Mouse (Mus musculus): ENCODE data around the gene Disc1.
A peak's percentile ranks its signal among the peaks of the same experiment; 100 is the strongest.

The Disc1 gene

DNA sequence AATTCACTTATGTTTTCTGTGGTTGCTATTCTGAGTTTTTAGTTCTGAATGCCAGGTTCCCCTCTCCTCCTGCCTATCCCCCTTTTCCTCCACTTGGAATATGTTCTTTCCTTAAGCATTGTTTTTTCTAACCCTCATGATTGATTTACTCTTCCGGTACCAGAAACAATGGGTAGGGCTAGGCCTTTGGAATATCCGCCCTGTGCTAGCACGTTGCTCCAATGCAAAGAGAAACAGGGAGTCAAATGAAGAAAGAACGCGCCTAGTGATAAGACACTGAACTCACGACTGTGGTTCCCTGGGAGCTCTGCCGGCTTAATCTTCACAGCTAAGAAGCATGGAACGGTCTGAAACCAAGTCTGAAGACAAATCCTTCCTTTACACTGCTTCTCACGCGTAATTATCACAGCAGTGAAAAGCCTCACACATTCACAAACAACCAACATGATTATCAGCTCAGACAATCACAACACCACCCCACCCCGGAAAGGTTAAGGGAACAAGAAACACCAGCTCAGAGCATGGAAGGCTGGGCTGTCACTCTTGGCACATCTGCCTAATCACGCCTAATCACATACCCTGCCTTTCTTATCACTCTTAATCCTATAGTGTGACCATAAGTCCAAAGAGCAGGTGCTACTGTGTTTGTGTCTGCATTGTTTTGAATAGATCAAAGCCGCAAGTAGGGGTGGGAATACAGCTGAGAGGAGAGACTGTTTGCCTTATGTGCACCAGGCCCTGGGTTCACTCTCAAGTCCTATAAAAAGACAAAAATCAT is 218.3 kb downstream of the Disc1 start:
- no peak for DNase-seq

DNA sequence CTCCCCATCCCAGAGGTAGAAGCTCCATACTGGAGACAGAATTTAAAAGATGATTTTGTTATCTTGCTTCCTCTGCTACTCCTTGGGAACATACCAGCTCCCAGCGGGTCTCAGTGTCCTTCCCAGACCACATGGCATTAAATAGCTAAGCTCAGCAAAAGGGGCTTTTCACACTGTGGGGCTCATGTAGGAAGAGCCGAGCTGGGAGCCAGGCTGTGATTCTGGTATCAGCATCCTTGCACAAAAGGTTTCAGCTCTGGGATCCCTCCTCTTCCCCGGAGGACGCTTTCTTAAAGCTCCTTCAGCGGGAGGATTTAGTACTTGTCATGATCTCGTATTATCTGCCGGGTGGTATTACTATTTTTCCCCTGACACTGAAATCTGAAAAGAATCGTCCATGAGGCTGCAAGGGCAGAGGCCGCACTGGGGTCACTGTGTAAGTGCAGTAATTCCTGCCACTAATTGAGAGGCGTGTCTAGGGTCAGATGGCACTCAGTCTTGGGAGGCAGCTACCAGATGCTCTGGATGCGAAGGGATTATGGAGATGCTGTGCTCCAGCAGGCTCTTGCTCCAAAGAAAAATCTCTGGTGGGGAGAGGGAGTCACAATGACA is 223.2 kb downstream of the Disc1 start:
- no peak for DNase-seq

DNA sequence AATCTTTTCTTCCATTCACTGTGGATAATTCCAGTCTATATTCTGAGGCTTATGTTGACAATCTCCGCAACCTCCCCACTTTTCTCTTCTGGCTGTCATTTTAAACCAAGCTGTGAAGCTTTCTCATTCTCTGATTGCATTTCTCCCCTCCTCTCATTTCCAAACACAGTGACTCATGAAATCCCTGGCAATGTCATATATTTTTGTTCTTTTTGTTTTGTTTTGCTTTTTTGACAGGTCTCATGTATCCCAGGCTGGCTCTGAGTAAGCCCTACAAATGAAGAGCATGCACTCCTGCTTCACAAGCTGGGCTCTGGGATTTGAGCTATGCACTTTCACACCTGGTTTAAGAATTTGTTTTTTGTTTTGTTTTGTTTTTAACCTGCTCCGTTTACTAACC is 225.2 kb downstream of the Disc1 start:
- no peak for DNase-seq

DNA sequence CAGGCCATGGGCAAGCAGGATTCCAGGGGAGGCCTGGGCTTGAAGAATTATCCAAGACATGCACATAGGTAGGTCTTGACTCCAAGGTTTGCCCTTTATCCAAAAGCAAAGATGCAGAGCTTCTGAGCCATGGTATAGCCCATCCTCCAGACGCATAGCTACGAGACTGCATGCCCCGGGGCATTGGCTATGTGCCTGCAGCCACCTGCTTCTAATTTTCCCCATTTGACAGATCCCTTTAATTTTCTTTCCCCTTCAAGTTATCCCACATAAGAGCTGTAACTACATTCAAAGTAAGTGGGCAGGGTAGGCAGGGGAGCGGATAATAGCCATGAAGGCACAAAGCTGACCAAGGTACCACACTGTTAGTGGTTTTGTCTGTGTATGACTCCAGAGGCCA is 225.9 kb downstream of the Disc1 start:
- DNase-seq: no peak

DNA sequence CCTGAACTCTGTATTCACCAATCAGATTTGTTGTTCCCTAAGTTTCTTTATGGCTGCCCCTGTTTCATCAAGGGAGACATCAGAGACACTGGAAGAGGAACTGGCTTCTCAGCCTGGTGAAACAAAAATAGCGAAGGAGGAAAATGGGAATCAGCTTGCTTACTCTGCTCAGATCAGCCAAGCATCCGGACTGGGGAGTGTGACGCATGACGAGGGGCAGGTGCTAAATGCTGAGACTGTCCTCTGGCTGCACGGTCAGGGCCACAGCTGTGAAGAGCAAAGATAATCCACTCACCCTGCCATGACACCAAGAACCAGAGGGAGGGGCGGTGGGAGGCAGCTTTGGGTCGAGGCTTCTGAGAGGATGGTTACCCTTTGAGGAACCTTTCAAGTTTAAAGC is 228.5 kb downstream of the Disc1 start:
- DNase-seq: peak; percentile 10 to 16

DNA sequence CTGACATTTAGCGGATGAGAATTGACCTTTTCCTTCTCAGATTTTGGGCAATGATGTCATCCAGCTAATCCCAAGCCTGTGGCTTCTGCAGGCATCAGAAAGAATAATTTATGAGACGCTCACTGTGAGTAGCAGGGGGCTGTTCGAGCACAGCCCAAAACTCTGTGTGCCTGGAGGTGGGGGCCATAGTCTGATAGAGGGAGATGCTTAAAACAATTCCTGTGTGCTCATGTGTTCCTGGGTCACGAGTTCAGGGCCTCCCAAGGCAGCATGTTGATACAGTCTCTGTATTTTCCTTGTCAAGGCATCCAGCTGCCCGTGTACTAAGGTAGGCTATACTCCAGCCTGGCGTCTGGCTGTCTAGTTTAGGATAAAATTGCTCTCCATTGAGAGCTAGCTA is 229.5 kb downstream of the Disc1 start:
- DNase-seq: no peak

DNA sequence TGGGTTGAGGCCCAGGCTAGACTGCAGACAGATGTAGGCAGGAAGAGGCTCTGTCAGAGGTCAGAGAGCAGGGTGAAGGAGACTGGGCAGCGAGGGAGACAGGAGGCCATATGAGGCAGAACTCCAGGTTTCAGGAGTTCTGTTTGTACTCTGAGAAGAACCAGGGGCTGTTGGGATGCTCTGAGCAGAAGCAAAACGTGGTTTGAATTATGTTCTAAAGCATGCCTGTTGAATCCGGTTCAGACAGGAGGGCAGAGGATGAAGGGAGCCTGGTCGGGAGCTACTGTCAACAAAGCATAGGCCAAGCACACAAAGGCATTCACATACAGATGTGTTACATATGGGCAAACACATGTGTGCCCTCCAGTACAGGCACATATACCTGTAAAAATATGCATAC is 230.9 kb downstream of the Disc1 start:
- peak in 1 of 2 experiments; percentile 9 for DNase-seq

DNA sequence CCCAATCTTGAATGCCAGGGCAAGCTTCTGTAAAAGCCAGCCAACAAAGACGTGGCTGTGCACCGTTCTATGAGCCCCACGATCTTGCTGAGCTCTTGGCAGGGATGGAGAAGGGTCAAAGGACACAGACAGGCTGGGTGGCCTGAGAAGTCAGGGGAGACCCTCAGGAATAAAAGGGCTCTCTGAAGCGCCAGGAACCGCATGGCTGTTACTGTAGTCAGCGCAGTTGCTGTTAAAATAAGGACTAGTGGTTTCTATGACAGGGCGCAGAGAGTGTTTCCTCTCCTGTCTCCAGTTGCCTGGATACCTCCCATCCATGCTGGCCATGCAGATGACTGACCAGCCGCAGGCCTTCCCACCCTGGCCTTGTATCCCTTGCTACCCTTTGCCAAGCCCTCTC is 231.4 kb downstream of the Disc1 start:
- DNase-seq: no peak

DNA sequence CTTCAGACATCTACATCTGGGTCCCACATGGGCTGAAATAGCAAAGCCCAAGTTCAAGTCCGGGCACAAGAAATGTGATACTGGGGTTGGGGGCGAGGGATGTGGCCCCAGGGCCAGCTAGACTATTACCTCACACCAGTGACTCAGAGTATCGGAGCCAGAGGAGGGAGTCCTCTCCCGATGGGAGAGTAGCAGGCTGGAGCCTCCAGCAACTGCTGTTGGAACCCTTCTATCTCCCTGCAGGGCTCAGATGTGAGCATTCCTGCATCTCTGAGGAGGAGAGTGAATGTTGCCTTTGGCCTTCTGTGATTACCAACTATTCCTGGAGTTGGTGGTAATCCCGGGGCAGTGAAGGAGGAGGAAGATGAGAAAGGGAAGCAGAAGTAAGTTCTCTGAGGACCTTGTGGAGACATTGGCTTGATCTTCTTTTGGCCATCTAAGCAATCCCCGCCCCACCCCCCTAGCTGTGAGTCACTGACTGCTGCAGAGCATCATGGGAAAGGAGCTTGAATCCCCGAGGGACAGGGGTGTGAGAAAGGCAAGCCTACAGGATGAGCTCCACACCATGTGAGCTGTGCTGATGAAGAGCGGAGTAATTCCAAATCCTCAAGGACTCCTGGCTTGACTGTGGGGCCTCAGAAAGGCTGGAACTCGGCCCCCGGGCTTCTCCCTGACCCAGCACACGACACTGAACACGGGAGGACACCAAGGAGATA is 232.1 kb downstream of the Disc1 start:
- DNase-seq: peak; percentile 27 to 41

DNA sequence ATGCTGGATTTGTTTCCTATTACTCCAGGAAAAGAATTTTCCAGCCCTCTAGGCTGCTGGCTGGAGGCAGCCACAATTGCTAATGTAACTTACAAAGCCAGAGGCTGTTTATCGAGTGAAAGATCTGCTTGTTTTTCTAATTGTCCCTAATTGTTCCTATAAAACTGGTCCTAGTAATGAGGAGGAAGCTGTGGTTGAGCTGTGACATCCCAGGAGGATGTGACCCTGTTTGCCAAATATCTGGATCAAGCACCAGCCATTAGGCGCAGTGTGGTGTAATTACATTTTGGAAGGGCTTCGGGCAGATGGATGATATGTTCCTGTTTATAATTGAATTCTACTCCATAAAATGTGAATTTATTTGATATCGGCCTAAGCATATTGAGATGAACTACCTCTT is 233.3 kb downstream of the Disc1 start:
- no peak for DNase-seq

DNA sequence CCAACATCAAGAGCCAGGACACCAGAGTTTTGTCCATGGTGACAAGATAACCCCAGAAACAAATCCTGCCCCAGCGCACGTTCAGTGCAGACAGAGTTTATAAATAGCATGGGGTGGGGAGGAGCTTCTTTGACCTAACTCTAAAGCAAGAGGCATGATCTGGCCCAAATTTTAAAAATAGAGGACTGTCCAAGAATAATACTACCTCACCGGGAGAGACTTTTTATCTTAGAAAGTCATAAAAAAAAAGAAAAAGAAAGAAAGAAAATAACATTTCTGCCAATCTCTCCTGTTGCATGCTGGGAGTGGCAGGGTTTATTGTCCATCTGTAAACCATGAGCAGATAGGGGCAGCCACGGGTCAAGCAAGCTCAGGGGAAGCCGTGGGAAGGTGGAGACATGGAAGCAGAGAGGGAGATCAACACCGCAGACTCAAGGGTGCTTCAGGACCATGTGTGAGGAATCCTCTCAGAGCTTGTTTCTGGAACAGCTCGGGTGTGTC is 233.9 kb downstream of the Disc1 start:
- no peak for DNase-seq

DNA sequence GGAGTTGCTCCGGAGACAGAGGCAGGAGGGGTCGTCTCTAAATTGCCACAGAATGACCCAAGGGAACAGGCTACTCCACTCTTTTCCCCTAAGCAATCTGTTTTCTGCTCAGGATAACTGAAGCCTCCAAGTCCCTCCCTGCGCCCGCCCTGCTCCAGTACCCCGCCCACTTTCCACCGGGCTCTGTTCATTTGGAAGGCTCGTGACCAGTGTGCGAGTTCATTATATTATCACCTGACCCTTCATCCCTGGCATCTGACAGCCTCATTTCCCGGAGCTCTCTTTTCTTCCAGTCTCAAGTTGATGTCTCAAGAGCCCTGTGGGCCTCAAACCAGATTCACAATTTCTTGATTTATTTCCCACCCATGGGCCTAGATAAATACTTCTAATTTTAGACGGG is 237.5 kb downstream of the Disc1 start:
- DNase-seq: no peak

DNA sequence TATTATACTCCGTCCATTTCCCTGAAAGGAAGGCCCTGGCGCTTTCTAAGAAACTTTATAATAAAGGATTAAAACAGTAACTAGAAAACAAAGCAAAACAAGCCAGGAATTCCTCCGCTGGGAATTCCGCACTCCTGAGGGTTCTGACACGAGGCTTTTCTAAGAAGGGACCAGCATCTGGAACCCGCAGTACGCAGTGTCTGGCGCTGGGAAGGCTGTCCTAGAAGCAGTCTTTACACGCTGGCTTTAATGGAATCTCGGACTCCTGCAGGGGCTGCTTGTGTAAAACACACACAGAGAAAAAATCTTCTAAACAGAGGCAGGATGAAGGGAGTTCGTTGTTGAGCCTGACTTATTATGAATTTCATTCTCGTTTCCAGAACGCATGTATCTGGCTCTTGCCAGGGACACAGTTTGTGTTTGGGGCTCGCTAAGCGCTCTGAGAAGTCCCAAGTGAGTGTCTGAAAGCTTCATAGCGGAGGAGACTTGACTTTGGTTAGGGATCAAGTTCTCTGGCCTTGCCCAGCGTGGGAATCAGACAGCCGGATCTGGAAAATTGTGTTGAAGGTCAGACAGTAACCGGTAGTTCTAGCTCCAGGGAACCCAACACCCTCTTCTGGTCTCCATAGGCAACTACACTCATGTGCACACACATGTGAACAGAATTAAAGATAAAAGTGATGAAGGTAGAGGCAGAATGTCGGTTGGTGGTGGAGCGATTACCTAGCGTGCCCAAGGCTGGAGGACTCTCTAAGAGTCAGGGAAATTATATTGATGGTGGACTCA is 238.1 kb downstream of the Disc1 start:
- DNase-seq: no peak

DNA sequence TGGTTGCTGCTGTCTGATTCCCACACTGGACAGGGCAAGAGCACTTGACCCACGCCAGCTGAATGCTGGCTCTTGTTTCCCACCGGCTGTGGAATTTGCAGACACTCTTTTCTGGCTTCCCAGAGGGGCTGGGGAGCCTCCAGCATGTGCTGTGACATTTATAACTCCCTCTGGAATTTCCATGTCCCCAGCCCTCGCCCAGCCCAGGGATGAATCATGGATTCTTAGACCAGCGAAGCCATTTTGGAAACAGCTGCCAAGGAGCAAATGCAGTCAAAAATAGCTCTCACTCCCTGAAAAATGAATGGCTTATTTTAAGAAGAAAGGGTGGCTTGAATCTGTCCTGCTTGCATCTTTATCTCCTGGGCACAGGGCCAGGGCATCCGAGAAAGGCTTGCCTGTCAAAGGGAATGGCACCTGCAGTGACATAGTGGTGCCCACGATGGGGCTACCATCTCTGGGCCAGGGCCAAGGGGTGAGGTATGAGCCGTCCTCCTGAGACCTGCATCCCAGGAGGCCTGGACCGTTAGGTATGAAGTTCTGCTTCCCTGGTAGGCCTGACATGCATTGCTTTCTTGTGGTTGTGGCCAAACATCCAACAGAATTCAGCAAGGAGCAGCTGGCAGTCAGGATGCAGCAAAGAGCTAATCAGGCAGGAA is 239.1 kb downstream of the Disc1 start:
- DNase-seq: no peak

DNA sequence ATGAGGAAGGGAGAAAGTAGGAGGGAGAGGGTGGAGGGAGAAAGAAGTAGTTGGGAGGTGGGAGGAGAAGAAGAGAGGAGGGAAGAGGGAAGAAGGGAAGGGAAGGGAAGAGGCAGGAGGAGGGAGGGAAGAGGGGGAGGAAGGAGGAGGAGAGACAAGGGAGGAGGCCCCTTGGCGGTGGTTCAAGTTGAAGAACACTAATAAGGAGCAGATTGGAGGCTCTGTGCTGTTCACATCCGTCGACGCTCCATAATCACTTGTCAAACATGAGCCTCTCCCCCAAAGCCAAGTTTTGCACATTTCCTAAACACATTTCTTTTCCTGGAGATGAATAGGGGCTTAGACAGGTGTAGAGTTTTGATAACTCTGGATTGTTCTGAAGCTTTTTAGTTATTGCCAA is 245.3 kb downstream of the Disc1 start:
- DNase-seq: no peak

DNA sequence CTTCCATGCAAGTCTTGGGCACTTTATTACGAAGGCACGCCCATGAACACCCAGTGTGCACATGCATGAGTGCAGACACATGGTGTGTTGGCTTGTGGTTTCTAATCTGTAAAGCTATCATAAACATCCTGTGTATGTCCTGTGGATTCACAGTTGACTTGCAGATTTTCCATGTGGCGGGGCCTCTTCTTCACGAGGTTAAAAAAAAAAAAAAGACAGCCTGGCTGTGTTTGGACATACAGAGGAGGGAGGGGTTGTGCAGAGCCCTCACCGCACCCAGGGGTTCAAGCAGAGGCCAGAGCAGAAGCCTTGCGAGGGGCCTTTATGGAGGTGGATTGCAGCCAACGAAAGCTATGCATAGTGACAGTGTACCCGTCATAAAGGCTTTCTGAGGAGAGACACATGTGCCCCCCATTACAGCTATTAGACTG is 248.0 kb downstream of the Disc1 start:
- DNase-seq: no peak

DNA sequence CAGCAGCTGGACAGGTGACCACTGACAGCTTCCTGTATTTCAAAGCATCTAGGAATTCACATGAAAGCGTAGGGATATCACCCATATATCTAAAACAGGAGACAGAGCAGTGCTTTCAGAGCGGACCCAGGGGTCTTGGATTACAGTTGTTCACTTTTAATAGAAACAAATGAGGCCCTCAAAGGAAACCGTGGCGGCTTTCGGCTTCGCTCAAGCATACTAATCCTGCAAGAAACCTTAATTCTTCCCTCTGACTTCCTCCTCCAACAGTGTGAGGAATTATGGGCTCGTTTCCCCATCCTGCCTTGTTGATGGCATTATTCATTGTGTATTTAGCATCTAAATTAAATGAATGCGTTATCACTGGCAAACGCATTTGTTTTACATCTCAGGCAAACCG is 252.7 kb downstream of the Disc1 start:
- no peak for DNase-seq

DNA sequence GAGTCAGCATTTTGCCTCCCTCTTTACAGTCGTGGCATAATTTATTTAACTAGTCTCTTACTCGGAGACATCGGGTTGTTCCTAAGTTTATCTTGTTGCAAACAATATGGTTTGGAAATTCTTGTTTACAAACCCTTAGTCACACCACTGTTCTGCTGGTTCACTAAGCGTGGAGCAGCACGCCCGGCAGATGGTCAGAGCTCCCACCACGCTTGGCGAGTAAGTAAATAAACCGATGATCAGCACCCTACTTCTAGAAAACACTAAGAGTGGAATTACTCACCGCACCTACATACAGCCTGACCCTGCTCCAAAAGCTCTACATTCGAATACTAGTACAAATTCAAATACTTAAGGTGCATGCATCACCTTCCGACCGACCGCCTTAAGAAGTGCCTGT is 256.0 kb downstream of the Disc1 start:
- no peak for DNase-seq

Measured in spleen, adult 18-20 months (tissue).